Mouse (Mus musculus): Measurements from ENCODE around the gene Ano10. TPM values are rescaled to one million over a fixed set of nuclear protein-coding genes. Genes with fewer than 3 reads are reported as not detected.

The Ano10 gene
- polyA plus RNA-seq, 1 experiment: 62.4 TPM

DNA sequence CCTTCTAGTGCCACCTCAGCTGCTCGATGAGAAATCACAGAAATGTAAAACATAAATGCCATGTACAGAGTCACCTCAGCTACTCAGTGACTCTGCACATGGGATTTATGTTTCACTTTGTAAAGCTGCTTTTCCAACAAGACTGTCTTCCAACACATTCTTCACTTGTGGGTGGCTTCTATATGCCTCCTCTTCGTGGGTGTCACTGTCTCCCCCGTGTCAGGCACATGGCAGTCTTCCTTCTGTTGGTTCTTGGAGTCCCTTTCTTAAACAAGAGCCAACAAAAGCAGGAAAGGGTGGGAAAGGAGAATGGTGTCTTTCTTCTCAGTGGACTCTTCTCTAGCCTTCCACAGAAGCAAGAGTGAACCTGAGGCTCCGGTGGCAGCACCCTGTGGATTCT is 20.3 kb downstream of the Ano10 start:
- 68% methylated on average over 4 of the region's 4 CpGs for WGBS
- Histone ChIP-seq H3K4me1 (ENCODE audit: control insufficient read depth, insufficient read depth, low read length) (no peaks in the 10 kb centered on the region), H3K27ac (ENCODE audit: control insufficient read depth, insufficient read depth, low read depth, low read length, poor library complexity) (no peak overlapping the region), H3K4me3 (replicated peaks; ENCODE audit: control insufficient read depth, low read depth, low read length) (no peak overlapping the region)
- TF ChIP-seq POLR2A (IDR thresholded peaks at IDR 0.05; ENCODE audit: borderline replicate concordance, control insufficient read depth, low read depth, low read length) (no peak), CTCF (IDR thresholded peaks at IDR 0.05; ENCODE audit: control insufficient read depth, insufficient read depth, low read length) (no peak)

DNA sequence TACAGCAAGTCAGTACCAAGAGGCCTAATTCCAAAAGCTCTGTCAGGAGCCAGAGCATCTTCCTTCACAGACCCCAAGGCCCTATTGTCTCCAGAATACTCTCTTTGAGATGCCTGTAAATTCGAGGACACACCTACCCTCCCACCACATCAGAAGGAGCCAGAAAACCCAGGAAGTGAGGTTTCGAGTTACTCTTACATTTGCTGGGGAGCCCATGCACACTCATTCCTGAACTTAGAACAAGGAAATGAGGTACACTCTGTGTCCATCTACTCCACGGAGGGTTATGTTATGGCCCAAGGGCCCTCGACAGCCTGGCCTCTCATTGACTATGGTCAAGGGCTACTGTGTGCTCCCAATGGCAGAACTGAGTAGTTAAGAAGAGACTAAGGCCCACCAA is 22.4 kb downstream of the Ano10 start:
- H3K4me3 ChIP-seq (replicated peaks; ENCODE audit: control insufficient read depth, low read depth, low read length): no peak overlapping the region
- H3K4me1 ChIP-seq (ENCODE audit: control insufficient read depth, insufficient read depth, low read length): no peaks in the 10 kb centered on the region
- no peak overlapping the region for H3K27ac ChIP-seq (ENCODE audit: control insufficient read depth, insufficient read depth, low read depth, low read length, poor library complexity)
- TF ChIP-seq POLR2A (IDR thresholded peaks at IDR 0.05; ENCODE audit: borderline replicate concordance, control insufficient read depth, low read depth, low read length): no peak
- WGBS: 56% methylated on average over 4 of the region's 4 CpGs

DNA sequence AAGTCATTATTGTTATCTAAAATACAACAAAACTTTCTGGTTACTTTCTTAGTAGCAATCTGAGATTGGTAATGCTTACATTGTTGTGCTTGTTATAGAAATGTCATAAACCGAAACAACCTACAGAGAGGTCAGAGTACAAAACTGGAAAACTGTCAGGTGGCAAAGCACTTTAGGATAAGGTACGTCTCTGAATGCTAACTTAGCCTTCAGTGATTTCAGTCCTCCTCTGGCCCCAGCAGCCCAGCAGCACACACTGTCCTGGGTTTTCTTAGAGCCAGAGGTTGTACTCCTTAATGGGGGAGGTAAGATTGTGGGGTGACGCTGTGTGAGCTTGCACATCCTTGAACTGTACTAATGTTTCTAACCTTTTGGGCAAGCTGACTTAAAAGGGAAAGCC is 22.9 kb downstream of the Ano10 start:
- Histone ChIP-seq H3K4me3 (replicated peaks; ENCODE audit: control insufficient read depth, low read depth, low read length) (no peak overlapping the region), H3K27ac (ENCODE audit: control insufficient read depth, insufficient read depth, low read depth, low read length, poor library complexity) (no peak overlapping the region)
- 76% methylated on average over 3 of the region's 3 CpGs for WGBS

DNA sequence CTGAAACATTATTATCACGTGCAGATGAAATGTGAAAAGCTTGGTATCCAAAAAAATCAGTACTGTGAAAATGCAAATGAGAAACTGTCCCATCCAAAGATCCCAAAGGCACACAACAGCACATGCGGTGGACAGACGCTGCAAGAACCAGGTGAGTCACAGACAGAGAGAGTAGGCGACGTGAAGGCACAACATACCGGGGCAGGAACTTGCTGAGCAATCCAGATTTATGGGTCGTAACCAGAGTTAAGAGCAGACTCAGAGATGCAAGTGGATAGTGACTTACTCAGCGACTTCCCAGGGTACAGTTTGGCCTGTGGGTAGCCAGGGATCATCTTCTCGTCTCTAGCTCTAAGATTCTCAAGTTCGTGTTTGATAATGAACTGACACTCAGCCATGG is 23.3 kb downstream of the Ano10 start:
- no peak for TF ChIP-seq CTCF (IDR thresholded peaks at IDR 0.05; ENCODE audit: control insufficient read depth, insufficient read depth, low read length)
- no peak for TF ChIP-seq POLR2A (IDR thresholded peaks at IDR 0.05; ENCODE audit: borderline replicate concordance, control insufficient read depth, low read depth, low read length)

More for the DNA sequence above, 22.9 kb downstream of the Ano10 start:
- no peaks in the 10 kb centered on the region for H3K4me1 ChIP-seq (ENCODE audit: control insufficient read depth, insufficient read depth, low read length)
- TF ChIP-seq POLR2A (IDR thresholded peaks at IDR 0.05; ENCODE audit: borderline replicate concordance, control insufficient read depth, low read depth, low read length) (no peak), CTCF (IDR thresholded peaks at IDR 0.05; ENCODE audit: control insufficient read depth, insufficient read depth, low read length) (no peak)

DNA sequence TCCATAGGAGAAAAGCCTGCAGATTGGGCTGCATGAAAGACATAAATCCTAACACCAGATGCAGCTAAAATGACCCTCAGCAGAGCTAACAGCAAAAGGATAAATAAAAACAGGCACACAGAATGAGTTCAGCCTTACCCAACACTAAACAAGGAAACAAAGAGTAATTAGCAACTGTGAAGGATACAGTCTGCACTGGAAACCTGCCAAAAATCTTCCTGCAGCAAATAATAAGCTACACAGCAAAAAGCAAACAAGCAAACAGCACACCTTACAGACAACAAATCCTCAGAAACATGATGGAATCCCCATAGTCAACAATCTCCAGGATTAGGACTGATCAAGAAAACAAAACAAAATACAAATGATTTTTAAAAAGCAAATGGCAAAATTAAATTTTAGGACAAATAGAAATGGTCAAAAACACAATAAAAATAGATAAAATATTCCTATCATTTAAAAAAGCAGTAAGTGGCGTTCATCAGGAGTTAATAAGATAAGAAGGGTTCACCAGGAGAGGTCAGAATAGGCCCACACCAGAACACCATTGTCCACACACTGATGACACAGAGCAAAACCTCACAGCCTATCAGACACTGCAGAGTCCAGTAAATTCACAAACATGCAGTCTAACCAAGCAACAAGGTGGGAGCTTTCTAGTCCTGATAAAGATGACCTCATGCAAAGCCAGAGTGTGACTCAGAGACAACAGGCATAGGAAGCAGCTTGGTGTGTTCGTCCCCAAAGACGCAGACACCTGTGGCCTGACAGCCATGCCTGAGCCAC is 24.8 kb downstream of the Ano10 start:
- Histone ChIP-seq H3K27ac (ENCODE audit: control insufficient read depth, insufficient read depth, low read depth, low read length, poor library complexity) (no peak overlapping the region), H3K4me1 (ENCODE audit: control insufficient read depth, insufficient read depth, low read length) (no peaks in the 10 kb centered on the region), H3K4me3 (replicated peaks; ENCODE audit: control insufficient read depth, low read depth, low read length) (no peak overlapping the region)
- TF ChIP-seq POLR2A (IDR thresholded peaks at IDR 0.05; ENCODE audit: borderline replicate concordance, control insufficient read depth, low read depth, low read length): no peak
- TF ChIP-seq CTCF (IDR thresholded peaks at IDR 0.05; ENCODE audit: control insufficient read depth, insufficient read depth, low read length): no peak
- 84% methylated on average over 3 of the region's 3 CpGs for WGBS

More for the DNA sequence above, 23.3 kb downstream of the Ano10 start:
- H3K4me1 ChIP-seq (ENCODE audit: control insufficient read depth, insufficient read depth, low read length): no peaks in the 10 kb centered on the region
- no peak overlapping the region for H3K4me3 ChIP-seq (replicated peaks; ENCODE audit: control insufficient read depth, low read depth, low read length)
- no peak overlapping the region for H3K27ac ChIP-seq (ENCODE audit: control insufficient read depth, insufficient read depth, low read depth, low read length, poor library complexity)
- 80% methylated on average over 10 of the region's 10 CpGs for WGBS

DNA sequence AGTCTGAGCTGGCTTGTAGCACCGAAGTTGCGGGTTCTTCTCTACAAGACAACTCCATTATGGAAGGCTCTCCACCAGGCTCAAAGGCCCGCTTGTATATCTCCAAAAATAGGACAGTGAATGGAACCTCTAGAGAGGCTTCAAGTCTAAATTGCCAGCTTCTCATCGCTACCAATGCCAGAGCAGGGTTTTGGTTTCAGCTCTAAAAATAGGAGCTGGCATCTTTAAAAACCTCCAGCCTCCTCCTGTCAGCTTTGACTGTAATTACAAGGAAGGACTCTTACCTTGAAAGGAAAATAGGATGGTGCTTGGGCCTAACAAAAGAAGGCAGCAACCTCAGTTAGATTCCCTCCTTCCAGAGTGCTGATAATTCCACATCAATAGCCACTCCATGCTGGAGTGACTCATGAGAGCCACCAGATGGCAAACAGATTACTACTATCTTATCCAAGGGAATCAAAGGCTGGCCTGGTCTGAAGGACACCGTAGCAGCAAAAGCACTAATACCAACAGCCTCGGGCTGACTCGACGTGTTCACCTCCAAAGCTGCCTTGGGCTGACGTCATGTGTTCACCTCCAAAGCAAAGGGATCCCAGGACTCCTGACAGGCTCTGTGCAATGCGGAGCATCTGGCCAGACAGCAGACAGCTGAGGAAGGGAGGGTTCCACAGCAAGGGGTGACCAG is 28.6 kb downstream of the Ano10 start:
- 86% methylated on average over 10 of the region's 10 CpGs for WGBS

DNA sequence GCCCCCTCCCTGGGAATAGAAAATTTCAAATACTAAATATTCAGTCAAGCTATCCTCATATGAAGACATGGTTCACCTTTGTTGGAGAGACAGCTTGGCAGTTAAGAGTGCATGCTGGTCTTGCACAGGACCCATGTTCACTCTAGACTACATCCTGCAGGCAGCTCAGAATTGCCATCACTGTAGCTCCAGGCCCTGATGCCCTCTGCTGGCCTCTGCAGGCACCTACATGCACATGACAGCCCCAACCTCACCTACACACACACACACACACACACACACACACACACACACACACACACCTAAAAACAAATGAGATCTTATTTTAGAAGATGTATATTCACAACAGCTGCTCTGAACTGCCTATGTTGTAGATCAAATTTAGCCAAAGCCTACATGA is 31.1 kb downstream of the Ano10 start:
- TF ChIP-seq CTCF (IDR thresholded peaks at IDR 0.05; ENCODE audit: control insufficient read depth, insufficient read depth, low read length) (peak; percentile 41), POLR2A (IDR thresholded peaks at IDR 0.05; ENCODE audit: borderline replicate concordance, control insufficient read depth, low read depth, low read length) (no peak)
- no peaks in the 10 kb centered on the region for H3K4me1 ChIP-seq (ENCODE audit: control insufficient read depth, insufficient read depth, low read length)
- H3K4me3 ChIP-seq (replicated peaks; ENCODE audit: control insufficient read depth, low read depth, low read length): no peak overlapping the region
- no peak overlapping the region for H3K27ac ChIP-seq (ENCODE audit: control insufficient read depth, insufficient read depth, low read depth, low read length, poor library complexity)

More for the DNA sequence above, 28.6 kb downstream of the Ano10 start:
- H3K4me1 ChIP-seq (ENCODE audit: control insufficient read depth, insufficient read depth, low read length): no peaks in the 10 kb centered on the region
- TF ChIP-seq POLR2A (IDR thresholded peaks at IDR 0.05; ENCODE audit: borderline replicate concordance, control insufficient read depth, low read depth, low read length) (no peak), CTCF (IDR thresholded peaks at IDR 0.05; ENCODE audit: control insufficient read depth, insufficient read depth, low read length) (no peak)
- H3K4me3 ChIP-seq (replicated peaks; ENCODE audit: control insufficient read depth, low read depth, low read length): no peak overlapping the region
- H3K27ac ChIP-seq (ENCODE audit: control insufficient read depth, insufficient read depth, low read depth, low read length, poor library complexity): no peak overlapping the region

DNA sequence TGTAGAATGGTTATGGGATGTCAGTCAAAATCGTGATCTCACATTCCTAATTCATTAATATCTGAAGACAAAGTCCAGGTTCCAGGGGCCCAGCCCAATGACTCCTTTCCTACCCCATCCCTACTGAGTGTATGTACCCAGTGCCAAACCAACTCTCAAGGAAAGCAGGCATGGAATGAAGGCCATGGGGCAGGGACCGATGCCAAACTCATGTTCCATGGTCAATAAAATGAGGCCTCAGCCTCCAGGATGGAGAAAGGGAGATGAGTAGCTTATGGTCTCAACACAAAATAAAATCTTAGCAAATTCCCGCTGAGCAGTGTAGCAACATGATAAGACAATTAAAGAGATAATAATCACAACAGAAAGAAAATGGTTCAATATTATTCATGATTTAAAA is 39.8 kb downstream of the Ano10 start:
- TF ChIP-seq POLR2A (IDR thresholded peaks at IDR 0.05; ENCODE audit: borderline replicate concordance, control insufficient read depth, low read depth, low read length) (no peak), CTCF (IDR thresholded peaks at IDR 0.05; ENCODE audit: control insufficient read depth, insufficient read depth, low read length) (no peak)
- H3K4me1 ChIP-seq (ENCODE audit: control insufficient read depth, insufficient read depth, low read length): no peaks in the 10 kb centered on the region

More for the DNA sequence above, 39.8 kb downstream of the Ano10 start:
- WGBS: 73% methylated on average over 3 of the region's 3 CpGs
- Histone ChIP-seq H3K27ac (ENCODE audit: control insufficient read depth, insufficient read depth, low read depth, low read length, poor library complexity) (no peak overlapping the region), H3K4me3 (replicated peaks; ENCODE audit: control insufficient read depth, low read depth, low read length) (no peak overlapping the region)

Measured in bone marrow, adult 2 months (tissue).